Mouse (Mus musculus) skeletal muscle tissue, adult 2 months (tissue): ENCODE measurements around the gene Scrn2.

Experiments used
- DNase-seq: peaks from one replicate; pipeline ENCODE4 v3.0.0-alpha.2; 2012; ENCODE audit warnings: low read depth, low spot score

Scrn2 gene

GRCm38 (mm10) chr11:97017696-97018582 is 11.8 kb upstream of the Scrn2 start:
- DNase-seq: no peak

GRCm38 (mm10) chr11:97018583-97019344 is 11.0 kb upstream of the Scrn2 start:
- no peak for DNase-seq

GRCm38 (mm10) chr11:97019345-97019708 is 10.4 kb upstream of the Scrn2 start:
- no peak for DNase-seq

GRCm38 (mm10) chr11:97021121-97021765 is 8.5 kb upstream of the Scrn2 start:
- DNase-seq: no peak

GRCm38 (mm10) chr11:97021873-97022484 is 7.8 kb upstream of the Scrn2 start:
- DNase-seq: peak; percentile 34

- no peak for DNase-seq
Observed at GRCm38 (mm10) chr11:97024977-97025376, 4.8 kb upstream of the Scrn2 start.

GRCm38 (mm10) chr11:97025721-97026344 is 3.9 kb upstream of the Scrn2 start:
- peak; percentile 81 for DNase-seq

GRCm38 (mm10) chr11:97030426-97030825 is 688 bp downstream of the Scrn2 start:
- no peak for DNase-seq

- DNase-seq: no peak
Observed at GRCm38 (mm10) chr11:97031977-97032376, 2.2 kb downstream of the Scrn2 start.

GRCm38 (mm10) chr11:97032499-97032898 is 2.8 kb downstream of the Scrn2 start:
- DNase-seq: no peak

- DNase-seq: no peak
Observed at GRCm38 (mm10) chr11:97033781-97034180, 4.0 kb downstream of the Scrn2 start.

GRCm38 (mm10) chr11:97036141-97036540 is 6.4 kb downstream of the Scrn2 start:
- DNase-seq: no peak

- no peak for DNase-seq
Observed at GRCm38 (mm10) chr11:97038881-97039280, 9.1 kb downstream of the Scrn2 start.

GRCm38 (mm10) chr11:97040301-97041021 is 10.7 kb downstream of the Scrn2 start:
- no peak for DNase-seq

GRCm38 (mm10) chr11:97041022-97041899 is 11.5 kb downstream of the Scrn2 start, which contains the start of the genes Lrrc46 and Mrpl10:
Gene Lrrc46, minus strand, starts transcription at chr11:97041407.
Gene Mrpl10, plus strand, starts transcription at chr11:97041560.
- DNase-seq: peak; percentile 96

GRCm38 (mm10) chr11:97044902-97045301 is 15.2 kb downstream of the Scrn2 start:
- DNase-seq: no peak

- no peak for DNase-seq
Observed at GRCm38 (mm10) chr11:97045861-97046260, 16.1 kb downstream of the Scrn2 start.

GRCm38 (mm10) chr11:97048090-97048650 is 18.4 kb downstream of the Scrn2 start:
- no peak for DNase-seq

GRCm38 (mm10) chr11:97049492-97050085 is 19.9 kb downstream of the Scrn2 start:
- no peak for DNase-seq
